ENCODE assay signal across 10 mouse cellular contexts in the genomic region with DNA sequence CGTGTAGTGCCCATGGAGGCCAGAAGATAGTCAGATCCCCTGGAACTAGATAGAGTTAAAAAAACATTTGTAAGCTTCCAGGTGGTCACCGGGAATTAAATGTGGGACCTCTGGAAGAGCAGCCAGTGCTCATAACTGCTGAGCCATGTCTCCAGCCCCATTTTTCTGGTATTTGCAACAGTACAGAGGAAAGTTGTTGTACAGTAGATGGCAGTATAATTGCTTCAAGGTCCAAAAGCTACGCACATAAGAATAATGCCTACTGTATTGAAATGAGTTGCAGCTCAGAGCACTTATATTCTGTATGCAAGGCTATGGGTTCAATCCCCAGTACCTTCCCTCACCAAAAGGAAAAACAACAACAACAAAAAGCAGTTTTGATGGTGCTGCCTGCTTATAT. TPM values are rescaled to one million over a fixed set of nuclear protein-coding genes. Genes with fewer than 3 reads are reported as not detected.
DNase-seq lines count a peak whose midpoint lies in the region; ATAC-seq and TF ChIP-seq lines count a peak whose summit lies in the region.
"Had no signal": no experiment of that assay in that cellular context is flagged by ENCODE, and none has a peak within 500 bp of the region (broad histone marks: within the 10 kb centered on the region; RNA-seq: fewer than 3 reads in every experiment).

No protein-coding gene starts in this region.

- no peak for DNase-seq in kidney, postnatal 10 days
- peak; percentile 37 for DNase-seq in brain, embryonic 14.5 days (ENCODE audit: low read depth)
- peak; percentile 52 for DNase-seq in induced T-regulatory cell, adult 2 months (ENCODE audit: low read depth)
- no peak for DNase-seq in urinary bladder, postnatal 14 days (ENCODE audit: low spot score)
- no peak for DNase-seq in adrenal gland, adult 8-10 months
- no peak for DNase-seq in right cerebral cortex, postnatal 14 days
- DNase-seq: adrenal gland, postnatal 14 days had no signal

- TF ChIP-seq POLR2A in brain, embryonic 14.5 days (IDR thresholded peaks at IDR 0.05; ENCODE audit: borderline replicate concordance, extremely low read depth, insufficient read depth, insufficient read length, poor library complexity, severe bottlenecking) = no peak
- no peak for TF ChIP-seq POLR2A in myocyte (IDR thresholded peaks at IDR 0.05; ENCODE audit: insufficient read length, low read depth)

- no peaks in the 10 kb centered on the region for H3K9me3 ChIP-seq in kidney, embryonic 15.5 days (replicated peaks)

- 62% methylated on average over 3 of the region's 3 CpGs for WGBS in kidney, embryonic 15.5 days

- H3K79me2 ChIP-seq in myocyte (ENCODE audit: control insufficient read depth, insufficient read depth) = peaks cover 26% of the 10 kb centered on the region

- no peaks in the 10 kb centered on the region for H3K27me3 ChIP-seq in kidney, embryonic 15.5 days
- no peaks in the 10 kb centered on the region for H3K27me3 ChIP-seq in myocyte (ENCODE audit: control insufficient read depth, insufficient read depth, insufficient read length)

- no peak overlapping the region for H3ac ChIP-seq in myocyte (ENCODE audit: control insufficient read depth, insufficient read length)

- no peak overlapping the region for H3K9ac ChIP-seq in kidney, embryonic 15.5 days

- no peak for TF ChIP-seq CTCF in brain, embryonic 14.5 days (IDR thresholded peaks at IDR 0.05; ENCODE audit: borderline replicate concordance, extremely low read depth, insufficient read depth, insufficient read length)

- H3K36me3 ChIP-seq in kidney, embryonic 15.5 days = peaks cover 27% of the 10 kb centered on the region
- peaks cover 6% of the 10 kb centered on the region for H3K36me3 ChIP-seq in myocyte (ENCODE audit: control insufficient read depth, insufficient read depth)

- H3K4me2 ChIP-seq in kidney, embryonic 15.5 days = peak overlapping the region; percentile 59
- H3K4me2 ChIP-seq in myocyte (ENCODE audit: low read depth) = peak overlapping the region; percentile 85

- no peak for ATAC-seq in kidney, embryonic 15.5 days (replicated peaks; ENCODE audit: low FRiP score)

- no peak overlapping the region for H3K27ac ChIP-seq in kidney, embryonic 15.5 days

- H3K4me3 ChIP-seq in kidney, embryonic 15.5 days (replicated peaks) = peak overlapping the region; percentile 71
- peak overlapping the region; percentile 91 for H3K4me3 ChIP-seq in myocyte

- peaks cover 19% of the 10 kb centered on the region for H3K4me1 ChIP-seq in kidney, embryonic 15.5 days

TF ChIP-seq in myocyte, 11 proteins besides CTCF, POLR2A, EP300 and RAD21:
- TF ChIP-seq USF1 (IDR thresholded peaks at IDR 0.05; ENCODE audit: low read depth) = no peak
- no peak for TF ChIP-seq MYOD1 (IDR thresholded peaks at IDR 0.05; ENCODE audit: control insufficient read depth in 1 of 3, insufficient read length in 2 of 3, low read depth in 2 of 3)
- TF ChIP-seq TCF3 (IDR thresholded peaks at IDR 0.05; ENCODE audit: insufficient read length, low read depth) = no peak
- TF ChIP-seq TCF12 (IDR thresholded peaks at IDR 0.05; ENCODE audit: insufficient read depth, poor library complexity, severe bottlenecking) = no peak
- TF ChIP-seq POLR2AphosphoS2 (IDR thresholded peaks at IDR 0.05; ENCODE audit: insufficient read length, low read depth) = no peak
- no peak for TF ChIP-seq REST (IDR thresholded peaks at IDR 0.05; ENCODE audit: insufficient read depth, insufficient read length)
- no peak for TF ChIP-seq CEBPB (IDR thresholded peaks at IDR 0.05; ENCODE audit: insufficient read depth, poor library complexity, severe bottlenecking)
- TF ChIP-seq MAX (IDR thresholded peaks at IDR 0.05; ENCODE audit: low read depth) = no peak
- no peak for TF ChIP-seq E2F4 (IDR thresholded peaks at IDR 0.05; ENCODE audit: insufficient read depth)
- TF ChIP-seq MYOG (IDR thresholded peaks at IDR 0.05; ENCODE audit: control insufficient read depth in 1 of 3, insufficient read depth in 1 of 3, insufficient read length in 2 of 3, low read depth in 2 of 3) = no peak
- no peak for TF ChIP-seq SRF (IDR thresholded peaks at IDR 0.05; ENCODE audit: control insufficient read depth, insufficient read length, low read depth)
TF ChIP-seq in myocyte: peak in this region for 0.

RNA-seq across cellular contexts. Expression of gene Mrpl30, which starts 1.1 kb away (rescaled TPM):
- 227 and 255 TPM in 2 replicates for polyA plus RNA-seq in kidney, embryonic 15.5 days (2015; fragmentation: Nextera tagmentation; extraction: Ambion mirVana)
- 118 and 120 TPM in 2 replicates for polyA plus RNA-seq in brain, embryonic 14.5 days (2012; rRNA removed)
- 181 TPM for polyA plus RNA-seq in myocyte (2012; fragmentation: generic; extraction: Trizol)
- total RNA-seq in adrenal gland, adult 8-10 months (2022) = 100 to 1,000 TPM; 146 to 176 (median 161) TPM

RNA-seq across cellular contexts. Expression of gene Mitd1, which starts 1.2 kb away (rescaled TPM):
- polyA plus RNA-seq in kidney, embryonic 15.5 days (2015; fragmentation: Nextera tagmentation; extraction: Ambion mirVana) = 24.5 and 27.2 TPM in 2 replicates
- 16.5 and 19.1 TPM in 2 replicates for polyA plus RNA-seq in brain, embryonic 14.5 days (2012; rRNA removed)
- polyA plus RNA-seq in myocyte (2012; fragmentation: generic; extraction: Trizol) = 3.9 TPM
- total RNA-seq in adrenal gland, adult 8-10 months (2022) = 10 to 100 TPM; 11.9 to 16.9 (median 15.1) TPM

RNA-seq across cellular contexts. Expression of gene Lipt1, which starts 19.9 kb away (rescaled TPM):
- 8.8 and 9.7 TPM in 2 replicates for polyA plus RNA-seq in kidney, embryonic 15.5 days (2015; fragmentation: Nextera tagmentation; extraction: Ambion mirVana)
- 4.8 and 5.3 TPM in 2 replicates for polyA plus RNA-seq in brain, embryonic 14.5 days (2012; rRNA removed)
- polyA plus RNA-seq in myocyte (2012; fragmentation: generic; extraction: Trizol) = 8.3 TPM
- 10 to 100 TPM; 13.6 to 15.7 (median 14.9) TPM for total RNA-seq in adrenal gland, adult 8-10 months (2022)

RNA-seq across cellular contexts. Expression of gene Lyg2, which starts 24.9 kb away (rescaled TPM):
- polyA plus RNA-seq in kidney, embryonic 15.5 days (2015; fragmentation: Nextera tagmentation; extraction: Ambion mirVana) = not detected in 2 replicates
- polyA plus RNA-seq in brain, embryonic 14.5 days (2012; rRNA removed) = 0.03 TPM in 1 of 2 replicates, not detected in the other
- not detected for polyA plus RNA-seq in myocyte (2012; fragmentation: generic; extraction: Trizol)
- total RNA-seq in adrenal gland, adult 8-10 months (2022) = not detected
- total RNA-seq: adrenal gland, postnatal 14 days; neutrophil, adult 5-6 weeks had no signal

RNA-seq across cellular contexts. Expression of gene Tsga10, which starts 25.2 kb away (rescaled TPM):
- polyA plus RNA-seq in kidney, embryonic 15.5 days (2015; fragmentation: Nextera tagmentation; extraction: Ambion mirVana) = 6.0 and 6.1 TPM in 2 replicates
- 16.0 and 17.6 TPM in 2 replicates for polyA plus RNA-seq in brain, embryonic 14.5 days (2012; rRNA removed)
- polyA plus RNA-seq in myocyte (2012; fragmentation: generic; extraction: Trizol) = 1.7 TPM
- 1 to 10 TPM; 3.9 to 6.6 (median 5.3) TPM for total RNA-seq in adrenal gland, adult 8-10 months (2022)

Comparison
In these comparisons a context has a peak if more than half of its experiments do, and no peak if none do; other contexts are left out.
1. DNase-seq: peak in brain, embryonic 14.5 days (single experiment) and induced T-regulatory cell, adult 2 months (single experiment); none in kidney, postnatal 10 days (single experiment), urinary bladder, postnatal 14 days (single experiment), adrenal gland, adult 8-10 months (single experiment) and right cerebral cortex, postnatal 14 days (single experiment).